Mouse (Mus musculus) layer of hippocampus, adult 8-10 months (tissue): Measurements from ENCODE around the gene Gjc3. TPM values are rescaled to one million over a fixed set of nuclear protein-coding genes. Genes with fewer than 3 reads are reported as not detected.
"Not testable (repeated sequence)": the region's sequence is repeated elsewhere in the genome, so short reads cannot be mapped to it uniquely, and the experiment has no call there.

Source experiments
- DNase-seq, 2 experiments: peaks; one replicate each; pipeline ENCODE4 v3.0.0; 2022; ENCODE audit warnings: low spot score in 2 of 2
- total RNA-seq, 4 experiments: library from RNA; stranded (reverse); gene quantifications; 2 replicates each; pipeline ENCODE4 v1.2.4; 2022

Gene Gjc3
- total RNA-seq = 10 to 100 TPM; 21.7 to 35.9 (median 28.1) TPM

- peak; percentile 8 to 13 for DNase-seq
Observed at GRCm38 (mm10) chr5:137962945-137963344, at the start of gene Gjc3. Gene Gjc3 (minus strand): TSS chr5:137963098.

- no peak for DNase-seq
Observed at GRCm38 (mm10) chr5:138012382-138012781, 49.5 kb upstream of the Gjc3 start.

DNA sequence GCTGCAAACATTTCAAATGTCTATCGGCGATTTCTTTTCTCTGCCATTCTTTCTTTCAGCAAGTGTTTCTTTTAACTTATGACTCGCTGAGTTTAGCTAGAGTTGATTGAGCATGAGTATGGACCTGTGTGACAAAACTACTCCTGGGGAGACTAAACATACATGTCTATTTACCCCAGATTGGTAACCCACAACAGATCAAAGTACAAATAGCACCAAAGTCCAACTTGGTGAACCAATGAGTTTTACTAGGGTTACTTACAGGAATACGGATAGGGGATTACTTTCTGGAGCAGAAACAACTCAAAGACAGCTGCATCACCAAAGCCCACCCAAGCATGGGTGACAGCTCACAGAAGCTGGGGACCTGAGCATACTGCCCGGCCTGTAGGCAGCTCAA is 46.5 kb upstream of the Gjc3 start:
- DNase-seq = no peak

DNA sequence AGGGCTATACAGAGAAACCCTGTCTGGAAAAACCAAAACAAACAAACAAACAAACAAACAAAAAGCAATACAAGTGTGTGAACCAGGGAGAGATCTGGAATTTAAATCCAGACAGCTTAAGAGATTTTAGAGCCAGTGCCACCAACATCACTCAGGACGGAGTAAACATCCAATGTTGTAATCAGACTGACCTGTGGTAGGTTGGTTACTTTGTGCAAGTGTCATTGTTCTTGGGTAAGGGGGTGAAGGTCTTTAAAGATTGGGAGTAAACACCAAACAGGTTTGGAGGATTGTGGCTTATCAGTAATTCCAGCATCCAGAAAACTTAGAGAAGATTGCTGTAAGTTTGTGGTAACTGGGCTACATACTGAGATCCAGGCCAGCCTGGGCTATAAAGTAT is 23.5 kb upstream of the Gjc3 start:
- DNase-seq = no peak

DNA sequence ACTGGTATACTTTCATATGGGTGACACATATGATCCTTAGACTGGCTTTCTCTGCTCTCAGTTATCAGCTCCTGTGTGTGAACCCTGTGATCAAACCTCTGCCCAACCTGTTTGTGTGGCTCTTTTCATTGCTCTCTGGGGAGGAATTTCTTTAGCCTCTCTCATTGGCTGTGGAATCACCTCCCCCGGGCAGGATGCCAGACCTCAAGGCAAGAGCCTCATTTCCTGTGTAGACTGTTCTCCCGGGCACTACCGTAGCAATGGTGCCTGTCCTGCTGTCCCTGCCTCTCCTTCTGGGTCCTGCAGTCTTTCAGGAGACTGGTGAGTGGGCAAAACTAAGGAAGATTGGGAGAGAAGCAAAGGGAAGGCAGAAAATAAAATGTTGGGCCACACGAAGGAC is 18.4 kb upstream of the Gjc3 start, which contains the start of gene Azgp1:
Gene Azgp1, plus strand, starts transcription at position 221 of the 400 bp plus-strand sequence.
- DNase-seq = no peak

- DNase-seq = no peak
Observed at GRCm38 (mm10) chr5:137979081-137979480, 16.2 kb upstream of the Gjc3 start.

DNA sequence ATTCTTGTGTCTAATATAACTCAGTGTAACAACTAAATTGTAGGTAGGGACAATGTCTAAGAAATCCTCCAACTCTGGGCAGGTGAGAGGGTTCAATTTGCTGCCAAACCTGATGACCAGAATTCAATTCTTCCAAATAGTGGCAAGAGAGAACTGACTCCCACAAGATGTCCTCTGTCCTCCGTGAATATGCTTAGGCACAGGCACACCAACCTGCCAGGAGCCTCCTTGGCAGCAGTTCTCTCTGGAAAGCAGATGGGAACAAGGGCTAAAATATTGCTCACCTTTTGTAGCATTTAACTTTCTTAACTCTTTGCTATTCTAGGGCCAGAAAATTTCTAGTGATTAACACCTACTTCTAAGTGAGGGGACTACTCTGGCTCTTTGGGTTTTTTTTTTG is 14.4 kb upstream of the Gjc3 start:
- no peak for DNase-seq

- DNase-seq = no peak
Observed at GRCm38 (mm10) chr5:137975434-137975833, 12.5 kb upstream of the Gjc3 start.

DNA sequence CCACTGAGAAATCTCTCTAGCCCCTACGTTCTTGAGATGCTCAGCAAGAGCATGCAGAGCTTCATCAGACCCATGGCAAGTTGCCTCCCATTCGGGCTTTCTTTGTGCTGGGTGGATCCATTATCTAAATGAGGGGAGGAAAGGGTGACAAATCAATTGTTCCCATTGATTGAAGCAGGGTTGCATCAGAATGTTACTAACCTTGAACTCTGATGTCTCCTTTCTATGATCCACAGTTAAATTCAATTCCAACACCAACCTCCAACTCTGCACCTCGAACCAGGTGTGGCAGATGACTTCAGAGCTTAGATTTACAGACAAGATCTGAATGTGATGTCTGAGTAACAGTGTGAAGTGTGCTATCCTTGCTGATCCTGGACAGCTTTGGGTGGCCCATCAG is 11.8 kb upstream of the Gjc3 start:
- no peak for DNase-seq

DNA sequence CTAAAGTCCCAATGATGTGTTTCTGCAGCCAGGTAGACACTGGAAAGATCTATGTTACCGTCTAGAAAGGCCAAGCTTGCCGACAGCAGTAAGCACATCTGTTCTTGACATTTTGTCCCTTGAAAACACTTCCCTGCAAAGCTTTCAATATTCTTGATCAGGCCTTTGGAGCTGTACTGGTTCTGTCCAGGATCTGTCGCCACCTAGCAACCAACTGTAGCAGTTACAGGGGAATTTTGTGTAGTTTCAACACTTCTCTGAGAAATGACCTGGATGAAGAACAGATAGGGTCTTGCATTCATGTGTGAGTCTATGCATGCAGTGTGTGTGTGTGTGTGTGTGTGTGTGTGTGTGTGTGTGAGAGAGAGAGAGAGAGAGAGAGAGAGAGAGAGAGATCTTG is 10.8 kb upstream of the Gjc3 start:
- DNase-seq = peak in 1 of 2 experiments; percentile 6

DNA sequence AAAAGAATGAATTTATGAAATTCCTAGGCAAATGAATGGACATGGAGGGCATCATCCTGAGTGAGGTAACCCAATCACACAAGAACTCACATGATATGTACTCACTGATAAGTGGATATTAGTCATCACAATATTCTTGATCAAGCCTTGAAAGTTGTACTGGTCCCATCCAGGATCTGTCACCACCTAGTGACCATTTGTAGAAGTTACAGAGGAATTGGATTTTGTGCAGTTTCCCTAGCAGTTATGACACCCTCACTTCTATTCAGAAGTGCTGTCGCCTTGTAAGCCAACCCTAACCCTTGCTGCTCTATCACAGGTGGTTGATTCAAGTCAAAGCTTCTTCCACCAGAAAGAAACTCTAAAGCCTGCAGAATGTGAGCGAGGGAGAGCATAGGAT is 10.3 kb upstream of the Gjc3 start:
- DNase-seq = no peak

DNA sequence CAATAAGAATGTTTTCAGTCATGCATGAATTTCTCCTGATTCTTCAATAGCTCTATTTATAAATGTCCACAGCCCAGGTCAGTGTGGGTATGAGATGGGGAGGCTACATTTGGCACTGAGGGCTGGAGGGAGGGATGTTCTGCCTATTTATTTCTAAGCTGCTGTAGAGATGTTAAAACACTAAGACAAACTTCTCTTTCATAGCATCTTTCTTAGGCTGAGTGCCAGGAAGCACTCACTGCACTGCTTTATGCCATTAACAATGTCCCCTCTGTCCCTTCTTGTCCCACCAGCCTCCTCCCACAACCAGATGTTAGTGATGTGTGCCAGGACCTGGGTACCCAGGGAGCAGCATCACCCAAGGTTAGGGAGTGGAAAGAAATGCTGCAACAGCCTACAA is 3.6 kb upstream of the Gjc3 start:
- peak; percentile 34 to 55 for DNase-seq

DNA sequence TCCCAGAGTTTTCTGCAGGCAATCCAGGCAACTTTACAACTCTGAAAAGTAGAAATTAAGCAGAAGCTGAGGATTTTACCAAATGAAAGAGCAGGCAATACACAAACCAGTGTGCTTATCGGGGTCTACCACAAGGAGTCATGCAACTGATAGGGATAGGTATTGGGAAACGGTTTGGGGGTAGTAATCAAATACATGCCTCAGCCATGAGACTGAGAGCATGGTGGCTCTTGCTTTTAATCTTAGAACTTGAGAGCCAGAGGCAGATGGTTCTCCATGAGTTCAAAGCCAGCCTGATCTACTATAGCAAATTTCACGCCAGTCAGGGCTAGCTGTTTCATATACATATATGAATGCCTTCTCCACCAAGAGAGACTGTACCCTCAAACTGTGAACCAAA is 6.5 kb downstream of the Gjc3 start:
- DNase-seq = no peak

DNA sequence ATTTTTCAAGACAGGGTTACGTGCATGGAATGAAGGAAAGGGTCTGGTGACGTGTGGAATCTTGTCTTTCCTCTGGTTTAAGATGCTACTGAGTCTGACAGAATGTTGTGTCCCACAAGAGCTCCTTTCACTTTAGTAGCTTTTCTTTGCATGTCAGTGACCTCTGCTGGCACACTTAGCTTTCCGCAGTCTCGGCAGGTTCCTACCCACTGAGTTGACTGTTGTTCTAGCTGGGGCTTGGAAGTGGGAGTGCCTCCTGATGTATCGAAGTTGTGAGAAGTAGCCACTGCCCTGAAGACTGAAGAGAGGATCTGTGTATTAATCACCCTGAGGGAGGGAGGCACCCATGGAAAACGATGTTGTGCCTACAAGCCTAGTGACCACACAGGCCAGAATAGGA is 11.7 kb downstream of the Gjc3 start:
- DNase-seq = peak in 1 of 2 experiments; percentile 6

GRCm38 (mm10) chr5:137947303-137947702 is 15.6 kb downstream of the Gjc3 start:
- DNase-seq = no peak

- no peak for DNase-seq
Observed at GRCm38 (mm10) chr5:137943133-137943532, 19.8 kb downstream of the Gjc3 start.

DNA sequence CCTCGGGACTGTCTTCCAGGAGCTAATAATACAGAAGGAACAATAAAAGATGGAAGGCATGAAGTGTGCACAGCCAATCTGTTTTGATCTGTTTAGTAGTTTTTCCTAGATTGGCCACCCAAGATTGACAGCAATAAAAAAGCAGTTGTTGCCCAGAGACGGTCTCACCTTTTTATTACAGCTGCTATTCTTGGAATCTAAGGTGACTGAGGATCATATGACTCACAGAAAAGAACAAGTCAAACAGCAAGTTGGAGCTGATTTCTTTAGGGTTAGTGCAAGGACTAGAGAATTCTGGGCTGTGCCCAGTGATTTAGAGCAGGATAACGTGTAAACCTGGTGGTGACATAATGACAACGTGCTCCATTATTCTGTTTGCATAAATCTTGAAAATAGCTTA is 21.9 kb downstream of the Gjc3 start:
- DNase-seq = no peak

DNA sequence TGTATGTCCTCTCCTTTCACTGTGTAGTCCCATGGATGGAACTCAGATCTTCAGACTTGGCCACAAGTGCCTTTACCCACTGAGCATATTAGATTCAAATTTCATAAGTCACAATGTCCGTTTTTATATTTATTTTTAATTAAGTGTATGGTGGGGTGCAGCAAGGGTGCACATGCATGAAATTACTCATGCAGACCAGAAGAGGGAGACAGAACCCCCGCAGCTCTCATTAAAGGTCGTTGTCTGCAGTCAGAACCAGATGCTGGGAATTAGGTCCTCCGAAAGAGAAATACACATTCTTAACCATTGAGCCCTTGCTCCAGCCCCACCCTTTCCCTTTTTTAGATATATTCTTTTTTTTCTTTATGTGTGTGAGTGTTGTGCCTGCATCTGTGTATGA is 25.7 kb downstream of the Gjc3 start:
- no peak for DNase-seq

DNA sequence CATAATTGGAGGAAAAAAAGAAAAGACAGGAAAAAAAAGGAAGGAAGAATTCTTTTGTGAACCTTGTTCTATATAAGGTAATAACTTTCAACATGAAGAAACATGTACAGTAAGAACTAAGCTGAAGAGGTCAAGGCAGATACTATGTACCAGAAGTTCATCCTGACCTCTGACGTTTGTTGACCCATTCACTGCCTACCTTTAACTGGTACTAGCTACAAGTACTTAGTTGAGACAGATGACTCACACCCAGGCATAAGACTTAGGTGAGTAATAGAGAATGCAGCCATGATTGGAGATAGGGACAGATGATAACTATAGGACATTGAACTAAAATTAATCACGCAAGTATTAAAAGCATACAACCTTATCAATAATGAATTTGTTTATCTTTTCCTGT is 26.4 kb downstream of the Gjc3 start:
- no peak for DNase-seq

DNA sequence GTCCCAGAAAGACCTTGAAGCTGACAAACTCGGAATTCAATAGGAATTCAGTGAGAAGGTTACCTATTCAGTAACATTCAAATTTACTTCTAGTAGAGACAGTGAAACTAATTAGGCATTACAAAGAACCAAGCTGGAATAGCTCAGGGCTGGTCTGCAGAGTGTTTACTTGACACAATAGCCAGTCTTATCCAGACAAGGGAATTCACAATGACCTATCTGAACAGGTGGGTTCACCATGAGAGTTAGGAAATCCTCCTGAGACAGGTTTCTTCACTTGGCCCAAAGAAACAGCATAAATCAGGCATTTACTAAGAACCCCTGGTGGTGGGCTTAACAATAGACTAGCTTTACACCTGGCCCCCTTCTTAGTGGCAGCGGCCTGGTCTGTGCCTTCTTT is 29.0 kb downstream of the Gjc3 start:
- DNase-seq = not testable (repeated sequence)

DNA sequence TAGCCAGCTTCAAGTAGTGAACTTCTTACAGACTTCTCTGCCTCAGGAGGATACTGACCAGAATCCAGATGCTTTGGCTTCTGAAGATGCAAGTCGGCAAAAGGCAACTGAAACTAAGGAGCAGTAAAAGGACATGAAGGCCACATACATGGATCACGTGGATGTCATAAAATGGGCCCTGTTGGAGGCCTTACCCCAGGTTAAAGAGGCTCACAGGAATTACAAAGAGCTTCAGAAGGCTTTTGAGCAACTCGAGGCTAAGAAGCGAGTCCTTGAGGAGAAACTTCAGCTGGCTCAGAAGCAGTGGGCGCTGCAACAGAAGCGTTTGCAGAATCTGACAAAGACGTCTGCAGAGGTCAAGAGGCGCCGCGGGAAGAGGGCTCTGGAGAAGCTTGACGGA is 34.5 kb downstream of the Gjc3 start:
- DNase-seq = no peak

DNA sequence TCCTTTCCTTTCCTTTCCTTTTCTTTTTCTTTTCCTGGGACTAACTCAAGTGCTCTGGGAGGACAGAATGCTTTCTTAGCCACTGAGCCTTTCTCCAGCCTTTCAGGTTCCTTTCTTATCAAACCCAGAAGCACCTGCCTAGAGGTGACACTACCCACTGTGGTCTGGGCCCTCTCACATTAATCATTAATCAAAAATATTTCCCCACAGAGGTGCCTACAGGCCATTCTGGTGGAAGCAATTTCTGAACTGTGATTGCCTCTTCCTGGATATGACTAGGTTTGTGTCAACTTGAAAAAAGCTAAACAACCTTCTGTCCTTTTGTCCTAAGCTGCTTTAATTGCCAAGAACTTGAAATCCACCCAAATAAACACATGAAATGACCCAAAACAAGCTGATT is 40.7 kb downstream of the Gjc3 start:
- no peak for DNase-seq

- DNase-seq = no peak
Observed at GRCm38 (mm10) chr5:137921532-137921931, 41.4 kb downstream of the Gjc3 start, which contains the start of gene Cyp3a13. Gene Cyp3a13 (minus strand): TSS chr5:137921619.

- DNase-seq = no peak
Observed at GRCm38 (mm10) chr5:137915550-137915949, 47.3 kb downstream of the Gjc3 start.
